Mouse (Mus musculus) hindbrain, embryonic 16.5 days (tissue): ENCODE measurements around the gene Ctr9. TPM values are rescaled to one million over a fixed set of nuclear protein-coding genes. Genes with fewer than 3 reads are reported as not detected.

Source experiments
- polyA plus RNA-seq: library from polyadenylated mRNA; unstranded; fragments of >200 nt; fragmentation: Nextera tagmentation; extraction: Ambion mirVana; gene quantifications from 2 replicates; pipeline ENCODE4 v1.2.1, GENCODE M21; 2015

The Ctr9 gene
- polyA plus RNA-seq, 1 experiment from 2014 or later, result 63.7 TPM

Other genes with a start within 250 kb of the Ctr9 start
- gene Rnf141, start 184.5 kb upstream of the Ctr9 start, polyA plus RNA-seq, result 39.6 and 48.9 TPM in 2 replicates
- 5.6 and 6.6 TPM in 2 replicates for gene Lyve1, start 165.7 kb upstream of the Ctr9 start, polyA plus RNA-seq
- gene Mrvi1, start 46.5 kb upstream of the Ctr9 start, polyA plus RNA-seq, result 1.0 and 1.3 TPM in 2 replicates
- 893 and 1,080 TPM in 2 replicates for gene Eif4g2, start 54.1 kb downstream of the Ctr9 start, polyA plus RNA-seq